Mouse (Mus musculus) forebrain, embryonic 13.5 days (tissue): ENCODE data around the gene Oxt. TPM values are rescaled to one million over a fixed set of nuclear protein-coding genes. Genes with fewer than 3 reads are reported as not detected.
A peak's percentile ranks its signal among the peaks of the same experiment; 100 is the strongest.

Source experiments
- ATAC-seq: fragments of 200-750 bp; cut with Nextera tagmentation; 2 replicates; pipeline ENCODE4 v1.8.0; 2017
- H3K27ac ChIP-seq: fragments of 300-500 bp; sonication (generic); 2 replicates; pipeline ENCODE4 v1.5.1; 2015; ENCODE audit warnings: inconsistent platforms, mild to moderate bottlenecking, moderate library complexity
- H3K27me3 ChIP-seq: fragments of 300-500 bp; sonication (generic); 2 replicates; pipeline ENCODE4 v1.6.1; 2015; ENCODE audit warnings: mild to moderate bottlenecking, inconsistent platforms
- H3K36me3 ChIP-seq: fragments of 300-500 bp; sonication (generic); 2 replicates; pipeline ENCODE4 v1.6.1; 2015; ENCODE audit warnings: mild to moderate bottlenecking, inconsistent platforms; ENCODE audit not compliant: poor library complexity, severe bottlenecking
- H3K4me1 ChIP-seq: fragments of 300-500 bp; sonication (generic); 2 replicates; pipeline ENCODE4 v1.6.1; 2015; ENCODE audit warnings: inconsistent platforms
- H3K4me2 ChIP-seq: fragments of 300-500 bp; sonication (generic); 2 replicates; pipeline ENCODE4 v1.6.1; 2015; ENCODE audit warnings: inconsistent platforms, mild to moderate bottlenecking, moderate library complexity
- H3K4me3 ChIP-seq: fragments of 300-500 bp; sonication (generic); 2 replicates; pipeline ENCODE4 v1.5.1; 2015; ENCODE audit warnings: mild to moderate bottlenecking, inconsistent platforms
- H3K9ac ChIP-seq: fragments of 300-500 bp; sonication (generic); 2 replicates; pipeline ENCODE4 v1.6.1; 2015; ENCODE audit warnings: mild to moderate bottlenecking, inconsistent platforms
- H3K9me3 ChIP-seq: fragments of 300-500 bp; sonication (generic); replicated peaks from 2 replicates; pipeline ENCODE4 v1.6.1; 2016; ENCODE audit warnings: inconsistent platforms
- WGBS: fragments of 180-500 bp; shearing (Covaris S2); methylation state at CpG from one replicate; pipeline ENCODE4 v1.1.7; 2015; 5-methylcytosine and 5-hydroxymethylcytosine counted together
- polyA plus RNA-seq: library from polyadenylated mRNA; unstranded; fragments of >200 nt; fragmentation: Nextera tagmentation; extraction: Ambion mirVana; gene quantifications from 2 replicates; pipeline ENCODE4 v1.2.1, GENCODE M21; 2015

Gene Oxt
- polyA plus RNA-seq, result not detected in 2 replicates

DNA sequence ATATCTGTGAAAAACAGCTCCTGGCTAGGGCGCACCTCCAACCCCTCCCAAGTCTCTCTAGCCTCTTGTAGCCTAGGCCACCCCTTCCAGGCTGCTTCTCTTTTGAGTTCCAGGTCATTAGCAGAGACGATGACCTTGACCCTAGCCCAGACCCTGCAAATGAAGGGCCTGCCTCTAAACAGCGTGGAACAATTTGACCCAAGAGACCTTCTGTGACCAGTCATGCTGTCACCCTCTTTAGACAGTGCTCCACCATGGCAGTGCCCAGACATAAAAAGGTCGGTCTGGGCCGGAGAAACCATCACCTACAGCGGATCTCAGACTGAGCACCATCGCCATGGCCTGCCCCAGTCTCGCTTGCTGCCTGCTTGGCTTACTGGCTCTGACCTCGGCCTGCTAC, at the start of gene Oxt:
TSS of gene Oxt (plus strand) at position 301 of the 400 bp plus-strand sequence.
- Histone ChIP-seq H3K9me3 (no peaks in the 10 kb centered on the region), H3K4me1 (peaks cover 24% of the 10 kb centered on the region), H3K4me3 (peak within 1 kb of the TSS; percentile 29), H3K27me3 (peaks cover 64% of the 10 kb centered on the region), H3K36me3 (no peaks in the 10 kb centered on the region), H3K9ac (peak within 1 kb of the TSS; percentile 39), H3K4me2 (peak within 1 kb of the TSS; percentile 54), H3K27ac (no peak within 1 kb of the TSS)
- no peak for ATAC-seq
- 47% methylated on average over 9 of the region's 9 CpGs for WGBS

GRCm38 (mm10) chr2:130528457-130528856, 47.5 kb upstream of the Oxt start:
- Histone ChIP-seq H3K4me3 (no peak overlapping the region), H3K4me1 (no peaks in the 10 kb centered on the region), H3K36me3 (peaks cover 54% of the 10 kb centered on the region), H3K27me3 (no peaks in the 10 kb centered on the region), H3K4me2 (no peak overlapping the region), H3K27ac (no peak overlapping the region), H3K9me3 (no peaks in the 10 kb centered on the region), H3K9ac (no peak overlapping the region)
- 81% methylated on average over 6 of the region's 6 CpGs for WGBS
- ATAC-seq, result no peak

DNA sequence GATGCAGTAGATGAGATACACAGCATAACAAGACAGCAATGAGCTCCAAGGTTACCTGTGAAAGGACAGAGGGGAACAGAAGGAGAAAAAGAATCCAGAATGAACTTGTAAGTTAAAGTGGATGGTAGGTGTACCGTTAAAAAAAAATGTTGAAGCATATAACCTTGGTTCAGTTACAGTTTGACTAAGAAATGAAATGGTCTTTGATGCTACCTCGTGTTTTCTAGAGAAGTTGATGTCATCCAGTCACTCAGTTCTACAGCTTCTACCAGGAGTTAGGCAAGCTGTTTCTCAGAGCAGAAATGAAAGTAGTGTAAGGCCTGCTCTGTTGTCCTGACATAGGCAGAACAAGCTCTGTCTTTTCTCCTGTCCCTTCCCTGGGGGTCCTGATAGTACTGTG, 46.7 kb upstream of the Oxt start:
- H3K4me2 ChIP-seq, result no peak overlapping the region
- no peak for ATAC-seq
- H3K4me3 ChIP-seq, result no peak overlapping the region
- no peaks in the 10 kb centered on the region for H3K9me3 ChIP-seq
- 86% methylated on average over 2 of the region's 2 CpGs for WGBS
- peaks cover 56% of the 10 kb centered on the region for H3K36me3 ChIP-seq
- no peaks in the 10 kb centered on the region for H3K4me1 ChIP-seq
- H3K27ac ChIP-seq, result no peak overlapping the region
- H3K27me3 ChIP-seq, result no peaks in the 10 kb centered on the region
- H3K9ac ChIP-seq, result no peak overlapping the region

DNA sequence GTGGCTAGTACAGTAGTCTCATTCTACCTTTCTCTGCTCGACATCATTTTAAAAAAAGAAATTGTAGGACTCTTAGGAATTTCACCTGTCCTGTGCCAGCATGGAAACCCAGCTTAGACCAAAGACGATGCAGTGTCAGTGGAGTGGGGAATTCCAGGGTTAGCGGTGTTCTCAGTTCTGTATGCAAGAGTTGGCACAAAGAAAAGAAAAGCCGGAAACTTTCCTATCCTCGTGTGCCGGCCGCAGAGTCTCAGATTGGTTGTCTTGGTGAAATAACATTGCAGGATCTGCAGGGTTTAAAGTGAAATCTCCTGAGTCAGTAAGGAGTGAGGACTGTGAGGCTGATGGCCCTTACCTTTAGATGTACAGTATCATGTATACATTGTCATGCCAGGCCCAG, 46.0 kb upstream of the Oxt start:
- H3K9ac ChIP-seq, result no peak overlapping the region
- no peaks in the 10 kb centered on the region for H3K9me3 ChIP-seq
- H3K4me3 ChIP-seq, result no peak overlapping the region
- H3K4me1 ChIP-seq, result no peaks in the 10 kb centered on the region
- peaks cover 56% of the 10 kb centered on the region for H3K36me3 ChIP-seq
- H3K27ac ChIP-seq, result no peak overlapping the region
- no peak for ATAC-seq
- no peaks in the 10 kb centered on the region for H3K27me3 ChIP-seq
- no peak overlapping the region for H3K4me2 ChIP-seq
- 82% methylated on average over 7 of the region's 7 CpGs for WGBS

- WGBS, result 96% methylated on average over 2 of the region's 2 CpGs
- H3K4me1 ChIP-seq, result no peaks in the 10 kb centered on the region
- H3K9ac ChIP-seq, result no peak overlapping the region
- no peak overlapping the region for H3K4me2 ChIP-seq
- no peaks in the 10 kb centered on the region for H3K27me3 ChIP-seq
- H3K4me3 ChIP-seq, result no peak overlapping the region
- no peaks in the 10 kb centered on the region for H3K9me3 ChIP-seq
- no peak for ATAC-seq
- no peak overlapping the region for H3K27ac ChIP-seq
- H3K36me3 ChIP-seq, result peaks cover 62% of the 10 kb centered on the region
These were observed 43.8 kb upstream of the Oxt start for GRCm38 (mm10) chr2:130532201-130532600.

- Histone ChIP-seq H3K36me3 (peaks cover 75% of the 10 kb centered on the region), H3K27ac (no peak overlapping the region), H3K9me3 (no peaks in the 10 kb centered on the region), H3K4me2 (no peak overlapping the region), H3K27me3 (no peaks in the 10 kb centered on the region), H3K4me1 (no peaks in the 10 kb centered on the region), H3K4me3 (no peak overlapping the region), H3K9ac (no peak overlapping the region)
- no peak for ATAC-seq
- 88% methylated on average over 6 of the region's 6 CpGs for WGBS
These were observed 41.0 kb upstream of the Oxt start for GRCm38 (mm10) chr2:130535017-130535416.

- no peak overlapping the region for H3K4me2 ChIP-seq
- no peak overlapping the region for H3K9ac ChIP-seq
- H3K4me1 ChIP-seq, result no peaks in the 10 kb centered on the region
- H3K27ac ChIP-seq, result no peak overlapping the region
- H3K27me3 ChIP-seq, result no peaks in the 10 kb centered on the region
- H3K4me3 ChIP-seq, result no peak overlapping the region
- peaks cover 94% of the 10 kb centered on the region for H3K36me3 ChIP-seq
- no peak for ATAC-seq
- no peaks in the 10 kb centered on the region for H3K9me3 ChIP-seq
- WGBS, result 72% methylated on average over 3 of the region's 3 CpGs
These were observed 39.1 kb upstream of the Oxt start for GRCm38 (mm10) chr2:130536890-130537289.

- Histone ChIP-seq H3K9ac (no peak overlapping the region), H3K27me3 (no peaks in the 10 kb centered on the region), H3K9me3 (no peaks in the 10 kb centered on the region), H3K4me3 (no peak overlapping the region), H3K4me1 (no peaks in the 10 kb centered on the region), H3K36me3 (peaks cover 96% of the 10 kb centered on the region), H3K27ac (no peak overlapping the region), H3K4me2 (no peak overlapping the region)
- 93% methylated on average over 8 of the region's 8 CpGs for WGBS
- ATAC-seq, result no peak
These were observed 37.0 kb upstream of the Oxt start for GRCm38 (mm10) chr2:130538876-130539546.

GRCm38 (mm10) chr2:130540266-130540665, 35.7 kb upstream of the Oxt start:
- H3K27ac ChIP-seq, result no peak overlapping the region
- no peaks in the 10 kb centered on the region for H3K9me3 ChIP-seq
- H3K4me1 ChIP-seq, result no peaks in the 10 kb centered on the region
- ATAC-seq, result no peak
- no peak overlapping the region for H3K9ac ChIP-seq
- H3K4me2 ChIP-seq, result no peak overlapping the region
- 93% methylated on average over 9 of the region's 9 CpGs for WGBS
- H3K4me3 ChIP-seq, result no peak overlapping the region
- H3K36me3 ChIP-seq, result peaks cover 96% of the 10 kb centered on the region
- no peaks in the 10 kb centered on the region for H3K27me3 ChIP-seq

GRCm38 (mm10) chr2:130546957-130547356, 29.0 kb upstream of the Oxt start:
- Histone ChIP-seq H3K4me2 (no peak overlapping the region), H3K4me1 (no peaks in the 10 kb centered on the region), H3K27me3 (no peaks in the 10 kb centered on the region), H3K27ac (no peak overlapping the region), H3K36me3 (peaks cover 97% of the 10 kb centered on the region), H3K9ac (no peak overlapping the region), H3K4me3 (no peak overlapping the region), H3K9me3 (no peaks in the 10 kb centered on the region)
- ATAC-seq, result no peak
- whole genome bisulfite sequencing, result 93% methylated on average over 8 of the region's 8 CpGs

DNA sequence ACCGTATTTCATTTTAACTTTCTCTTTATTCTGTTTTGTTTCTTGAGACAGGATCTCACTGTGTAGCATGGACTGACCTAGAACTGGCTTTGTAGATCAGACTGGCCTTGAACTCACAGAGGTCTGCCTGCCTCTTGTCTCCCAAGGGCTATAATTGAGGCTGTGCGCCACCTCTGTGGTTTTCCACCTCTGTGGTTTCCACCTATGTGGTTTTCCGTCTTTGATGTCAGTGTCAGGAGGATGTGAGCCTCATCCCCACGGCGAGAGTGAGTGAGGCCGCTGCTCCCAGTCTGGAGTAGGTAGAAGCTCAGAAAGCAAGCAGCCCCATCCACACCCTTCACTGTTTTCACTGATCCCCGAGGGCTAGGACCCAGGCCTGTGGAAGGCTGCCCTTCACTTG, 21.1 kb upstream of the Oxt start:
- no peaks in the 10 kb centered on the region for H3K27me3 ChIP-seq
- no peak overlapping the region for H3K4me3 ChIP-seq
- H3K9me3 ChIP-seq, result no peaks in the 10 kb centered on the region
- 87% methylated on average over 7 of the region's 7 CpGs for WGBS
- ATAC-seq, result no peak
- no peak overlapping the region for H3K9ac ChIP-seq
- no peak overlapping the region for H3K4me2 ChIP-seq
- H3K27ac ChIP-seq, result no peak overlapping the region
- H3K4me1 ChIP-seq, result no peaks in the 10 kb centered on the region
- peaks cover 92% of the 10 kb centered on the region for H3K36me3 ChIP-seq

- Histone ChIP-seq H3K9ac (no peak overlapping the region), H3K4me3 (no peak overlapping the region), H3K27me3 (no peaks in the 10 kb centered on the region), H3K4me2 (no peak overlapping the region), H3K27ac (no peak overlapping the region), H3K4me1 (no peaks in the 10 kb centered on the region), H3K36me3 (peaks cover 83% of the 10 kb centered on the region), H3K9me3 (no peaks in the 10 kb centered on the region)
- no peak for ATAC-seq
- 69% methylated on average over 1 of the region's 1 CpGs for WGBS
These were observed 19.7 kb upstream of the Oxt start for GRCm38 (mm10) chr2:130556292-130556691.

DNA sequence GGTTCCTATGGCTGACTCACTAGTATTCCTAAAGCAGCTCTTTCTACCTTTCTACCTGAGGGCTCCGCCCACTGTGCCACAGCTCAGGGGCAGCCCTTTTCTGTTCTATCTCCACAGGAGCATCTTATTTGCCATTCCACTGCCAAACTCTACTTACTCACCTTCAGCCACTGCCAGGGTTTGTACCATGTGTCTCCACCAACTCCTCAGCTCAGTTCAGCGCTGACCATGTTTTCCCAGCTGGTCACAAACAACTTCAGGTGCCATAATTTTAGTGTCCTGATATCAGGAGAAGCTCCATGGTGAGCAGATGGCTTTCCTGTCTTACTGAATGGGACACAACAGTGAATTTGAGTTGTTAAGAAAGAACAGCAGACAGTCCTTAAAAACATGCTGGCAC, 18.5 kb upstream of the Oxt start:
- 99% methylated on average over 2 of the region's 2 CpGs for WGBS
- Histone ChIP-seq H3K36me3 (peaks cover 71% of the 10 kb centered on the region), H3K4me3 (no peak overlapping the region), H3K4me1 (no peaks in the 10 kb centered on the region), H3K9me3 (no peaks in the 10 kb centered on the region), H3K4me2 (no peak overlapping the region), H3K9ac (no peak overlapping the region), H3K27me3 (no peaks in the 10 kb centered on the region), H3K27ac (no peak overlapping the region)
- no peak for ATAC-seq
